Mouse (Mus musculus): ENCODE results near the gene Nes.

The Nes gene

DNA sequence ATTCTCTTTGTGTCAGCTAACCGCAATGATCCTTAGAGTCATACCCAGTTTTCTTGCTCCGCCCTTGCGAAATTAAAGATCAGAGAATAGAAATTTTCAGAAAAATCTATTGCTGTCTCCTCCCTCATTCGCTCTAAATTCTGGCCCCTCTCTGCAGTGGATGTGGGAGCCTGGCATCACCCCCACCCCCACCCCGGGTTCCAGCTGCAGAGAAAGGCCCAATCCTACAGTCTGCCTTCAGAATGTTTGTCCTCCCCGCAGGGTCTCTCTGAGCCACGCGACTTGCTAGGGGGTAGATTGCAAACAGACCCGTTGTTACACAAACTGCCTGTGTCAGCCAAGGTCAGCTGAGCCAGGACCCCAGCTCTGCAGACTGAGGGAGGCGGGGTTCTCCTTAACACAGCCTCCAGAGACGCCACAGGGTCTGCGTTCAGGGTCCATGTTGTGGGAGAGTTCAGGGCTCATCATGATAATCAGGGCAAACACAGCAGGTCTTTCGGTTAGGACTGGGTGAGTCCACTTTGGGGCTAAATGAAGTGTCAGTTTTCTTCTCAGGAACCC is 20.8 kb upstream of the Nes start:
- peak; percentile 81 for DNase-seq (ENCODE audit: low spot score)

DNA sequence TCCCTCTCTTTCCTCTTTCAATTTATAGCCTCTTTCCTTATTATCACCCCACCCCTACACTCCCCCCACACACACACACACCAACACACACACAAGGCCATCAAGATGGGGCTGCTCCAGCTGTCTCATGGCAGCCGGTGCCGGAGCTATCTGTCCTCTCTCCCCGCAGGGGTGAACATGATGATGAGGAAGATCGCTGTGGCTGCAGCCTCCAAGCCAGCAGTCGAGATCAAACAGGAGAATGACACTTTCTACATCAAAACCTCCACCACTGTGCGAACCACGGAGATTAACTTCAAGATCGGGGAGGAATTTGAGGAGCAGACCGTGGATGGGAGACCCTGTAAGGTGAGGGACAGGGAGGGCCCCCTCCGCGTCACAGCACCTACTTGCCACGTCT is 18.9 kb upstream of the Nes start:
- DNase-seq (ENCODE audit: low spot score) = no peak

GRCm38 (mm10) chr3:87952440-87952839 is 18.4 kb upstream of the Nes start:
- DNase-seq (ENCODE audit: low spot score) = peak; percentile 71

GRCm38 (mm10) chr3:87958056-87958455 is 12.8 kb upstream of the Nes start:
- peak; percentile 80 for DNase-seq (ENCODE audit: low spot score)

GRCm38 (mm10) chr3:87958476-87958875 is 12.4 kb upstream of the Nes start:
- DNase-seq (ENCODE audit: low spot score) = peak; percentile 20

DNA sequence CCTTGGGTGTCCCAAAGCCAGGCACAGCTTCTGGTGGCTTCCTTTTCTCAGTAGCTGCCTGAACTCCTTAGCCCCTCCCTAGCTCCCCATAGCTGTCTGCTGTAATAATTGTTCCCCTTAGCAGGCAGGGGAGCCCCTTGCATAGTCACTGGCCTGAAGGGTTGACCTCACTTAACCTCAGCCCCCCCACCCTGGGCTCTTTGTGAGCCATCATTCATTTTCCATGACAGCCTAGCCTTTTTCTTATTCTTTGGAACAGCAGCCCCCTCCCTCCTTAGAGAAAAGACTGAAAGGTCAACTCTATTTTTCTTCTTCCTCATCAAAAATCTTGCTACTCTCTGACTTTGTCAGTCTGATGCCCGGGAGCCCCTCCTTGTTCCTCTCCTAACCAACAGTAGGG is 11.9 kb upstream of the Nes start:
- DNase-seq (ENCODE audit: low spot score) = peak; percentile 66

- no peak for DNase-seq (ENCODE audit: low spot score)
These were observed 11.5 kb upstream of the Nes start for GRCm38 (mm10) chr3:87959371-87959770.

- peak; percentile 19 for DNase-seq (ENCODE audit: low spot score)
These were observed 10.7 kb upstream of the Nes start for GRCm38 (mm10) chr3:87960191-87960585.

DNA sequence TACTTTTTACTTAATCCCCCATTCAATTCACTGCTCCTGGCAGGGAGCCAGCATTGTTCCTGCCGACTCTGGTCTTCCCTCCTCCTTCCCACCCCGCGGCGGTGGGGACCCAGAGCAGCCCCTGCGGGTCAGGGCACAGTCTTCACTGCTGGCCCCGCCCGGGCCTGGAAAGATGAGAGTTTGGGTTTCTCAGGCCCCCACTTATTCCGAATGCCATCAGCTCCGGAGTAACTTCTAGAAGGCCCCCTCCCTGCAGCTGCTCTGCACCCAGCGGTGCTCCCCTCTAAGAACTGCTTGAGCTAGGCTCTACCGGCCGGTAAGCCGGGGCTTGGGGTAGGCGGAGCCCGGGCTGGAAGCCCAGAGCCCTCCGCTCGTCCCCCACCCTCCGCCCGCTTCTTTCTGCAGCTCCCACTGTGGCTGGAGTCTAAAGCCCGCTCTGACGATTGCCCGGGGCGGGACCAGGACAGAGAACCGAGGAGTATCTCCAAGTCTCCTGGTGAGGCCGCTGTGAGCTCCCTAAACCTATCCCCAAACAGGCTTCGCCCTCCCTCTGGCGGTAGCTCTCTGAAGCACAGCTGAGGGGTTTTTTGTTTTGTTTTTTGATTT is 10.2 kb upstream of the Nes start:
- DNase-seq (ENCODE audit: low spot score) = peak; percentile 97

- peak; percentile 74 for DNase-seq (ENCODE audit: low spot score)
These were observed 517 bp upstream of the Nes start for GRCm38 (mm10) chr3:87970184-87970938.

GRCm38 (mm10) chr3:87971489-87972202 is 768 bp downstream of the Nes start:
- peak; percentile 54 for DNase-seq (ENCODE audit: low spot score)

GRCm38 (mm10) chr3:87972203-87972664 is 1.4 kb downstream of the Nes start:
- peak; percentile 64 for DNase-seq (ENCODE audit: low spot score)

GRCm38 (mm10) chr3:87972776-87973175 is 1.9 kb downstream of the Nes start:
- peak; percentile 59 for DNase-seq (ENCODE audit: low spot score)

GRCm38 (mm10) chr3:87973593-87974380 is 2.9 kb downstream of the Nes start:
- DNase-seq (ENCODE audit: low spot score) = no peak

DNA sequence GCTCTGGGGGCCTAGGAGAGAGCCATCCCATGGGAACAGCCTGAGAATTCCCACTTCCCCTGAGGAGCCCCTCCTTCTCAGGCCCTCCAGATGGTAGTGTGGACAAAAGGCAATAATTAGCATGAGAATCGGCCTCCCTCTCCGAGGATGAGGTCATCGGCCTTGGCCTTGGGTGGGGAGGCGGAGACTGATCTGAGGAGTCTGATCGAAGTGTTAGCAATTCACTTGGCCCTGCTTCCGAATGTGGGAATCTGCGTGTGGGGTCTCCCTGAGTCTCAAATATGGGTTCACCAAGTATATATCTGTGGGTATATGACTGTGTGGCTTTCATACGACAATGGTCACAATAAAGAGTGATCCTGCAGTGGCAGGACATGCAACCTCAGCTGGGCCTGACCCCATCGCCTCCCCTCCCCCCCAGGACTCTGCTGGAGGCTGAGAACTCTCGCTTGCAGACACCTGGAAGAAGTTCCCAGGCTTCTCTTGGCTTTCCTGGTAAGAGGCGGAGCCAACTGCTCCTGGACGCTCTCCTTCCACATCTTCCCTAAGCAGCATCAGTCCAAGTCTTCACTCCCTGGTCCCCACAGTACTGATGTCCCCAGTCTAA is 3.6 kb downstream of the Nes start:
- DNase-seq (ENCODE audit: low spot score) = peak; percentile 92

DNA sequence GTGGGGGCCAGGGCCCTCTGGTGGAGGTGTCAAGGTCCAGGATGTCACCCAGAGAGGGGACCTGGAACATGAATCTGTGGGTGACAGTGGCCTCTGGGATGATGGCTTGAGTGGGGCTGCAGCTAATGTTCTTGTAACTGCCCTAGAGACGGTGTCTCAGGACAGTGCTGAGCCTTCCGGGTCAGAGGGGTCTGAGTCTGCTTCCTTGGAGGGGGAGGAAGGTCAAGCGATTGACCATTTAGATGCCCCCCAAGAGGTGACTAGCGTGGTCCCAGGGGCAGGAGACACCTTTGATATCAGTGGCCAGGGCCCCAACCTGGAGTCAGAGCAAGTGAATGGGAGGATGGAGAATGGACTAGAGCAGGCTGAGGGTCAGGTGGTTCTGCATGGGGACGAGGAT is 8.6 kb downstream of the Nes start:
- no peak for DNase-seq (ENCODE audit: low spot score)

DNA sequence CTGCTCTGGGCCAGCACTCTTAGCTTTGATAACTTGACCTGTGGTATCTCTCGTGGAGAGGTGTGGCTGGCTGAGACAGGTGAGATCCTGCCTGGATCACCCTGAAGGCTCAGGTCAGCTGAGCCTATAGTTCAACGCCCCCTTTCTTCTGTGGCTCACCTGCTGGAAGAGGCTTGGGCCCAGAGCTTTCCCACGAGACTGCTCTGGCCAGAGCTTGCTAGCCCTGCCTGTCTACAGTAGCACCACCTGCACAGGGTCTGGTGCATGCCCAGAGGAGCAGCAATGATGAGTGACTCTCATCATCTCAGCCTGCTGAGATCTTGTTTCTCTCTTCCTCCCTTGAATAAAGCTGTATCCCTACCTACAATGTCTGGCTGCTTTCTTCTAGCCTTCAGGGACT is 9.2 kb downstream of the Nes start:
- no peak for DNase-seq (ENCODE audit: low spot score)

- no peak for DNase-seq (ENCODE audit: low spot score)
These were observed 9.8 kb downstream of the Nes start for GRCm38 (mm10) chr3:87980728-87981127.

GRCm38 (mm10) chr3:87981214-87981760 is 10.4 kb downstream of the Nes start:
- DNase-seq (ENCODE audit: low spot score) = no peak

DNA sequence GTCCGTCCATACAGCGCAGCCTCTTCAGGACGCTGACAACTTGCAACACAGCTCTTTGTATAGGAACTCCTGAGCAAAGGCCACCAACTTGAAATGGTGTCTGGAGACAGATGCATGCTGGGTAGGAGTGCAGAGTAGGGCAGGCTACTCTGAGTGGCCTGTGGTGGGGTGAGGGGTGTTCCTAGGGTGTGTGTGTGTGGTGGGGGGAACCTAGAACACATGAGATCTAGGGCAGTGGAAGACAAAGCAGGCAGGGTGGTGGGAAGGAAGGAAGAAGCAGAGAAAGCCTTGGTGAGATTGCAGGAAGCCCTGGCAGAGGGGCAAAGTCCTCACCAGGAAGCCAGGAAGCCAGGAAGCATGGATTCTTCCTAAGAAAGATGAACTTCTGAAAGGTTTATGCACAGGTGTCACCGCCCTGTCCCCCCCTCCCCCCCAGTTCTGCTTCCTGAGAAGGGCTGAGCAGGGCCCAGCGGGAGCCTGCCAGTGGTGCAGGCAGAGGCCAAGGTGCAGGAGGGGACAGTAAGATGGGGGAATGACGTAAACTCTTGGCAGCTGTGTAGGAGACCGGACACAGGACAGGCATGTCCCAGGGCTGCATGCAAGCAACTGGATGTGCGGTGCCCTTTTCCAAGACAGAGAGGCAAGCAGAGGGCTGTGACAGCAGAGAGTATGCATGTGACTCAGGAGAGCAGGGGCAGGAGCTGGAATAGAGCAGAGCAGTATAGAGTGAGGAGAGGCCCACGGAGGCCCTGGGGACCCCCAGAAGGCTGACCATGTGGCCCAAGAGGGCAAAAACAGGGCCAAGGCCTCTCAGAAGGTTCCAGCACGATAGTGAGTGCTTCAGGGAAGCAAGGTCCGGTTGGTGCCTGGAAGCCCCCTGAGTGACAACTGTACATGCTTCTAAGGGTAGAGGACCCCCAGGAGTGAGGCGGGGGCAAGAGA is 11.3 kb downstream of the Nes start:
- DNase-seq (ENCODE audit: low spot score) = peak; percentile 37
